Mouse (Mus musculus) right cerebral cortex, postnatal 14 days (tissue): ENCODE measurements at regions not wholly inside any gene's neighbourhood (a gene's known extent, or its start where the extent isn't known, plus 50 kb on each side); places are given as distances from the start of the nearest gene placed in this dataset.

Experiments used
- DNase-seq: peaks from one replicate; pipeline ENCODE4 v3.0.0; 2022

- peak; percentile 41 for DNase-seq
Observed at GRCm38 (mm10) chr2:174532671-174533363, 59.9 kb upstream of the Prelid3b start.

GRCm38 (mm10) chr2:174540717-174541116 lies 67.8 kb upstream of the Prelid3b start:
- no peak for DNase-seq

- DNase-seq, result no peak
Observed at GRCm38 (mm10) chr2:174547207-174547606, 74.3 kb upstream of the Prelid3b start.

- DNase-seq, result no peak
Observed at GRCm38 (mm10) chr2:174547701-174548100, 74.8 kb upstream of the Prelid3b start.

- no peak for DNase-seq
Observed at GRCm38 (mm10) chr2:174548776-174549175, 75.9 kb upstream of the Prelid3b start.

GRCm38 (mm10) chr2:174555778-174556177 lies 82.9 kb upstream of the Prelid3b start:
- no peak for DNase-seq

GRCm38 (mm10) chr2:174561828-174562429 lies 81.4 kb upstream of the Zfp831 start:
- no peak for DNase-seq

GRCm38 (mm10) chr2:174563917-174564316 lies 79.4 kb upstream of the Zfp831 start:
- DNase-seq, result no peak

- no peak for DNase-seq
Observed at GRCm38 (mm10) chr2:174564817-174565216, 78.5 kb upstream of the Zfp831 start.

GRCm38 (mm10) chr2:174565891-174566290 lies 77.4 kb upstream of the Zfp831 start:
- no peak for DNase-seq

GRCm38 (mm10) chr2:174566752-174567151 lies 76.6 kb upstream of the Zfp831 start:
- DNase-seq, result no peak

GRCm38 (mm10) chr2:174574804-174575507 lies 68.4 kb upstream of the Zfp831 start:
- no peak for DNase-seq

GRCm38 (mm10) chr2:174575546-174575945 lies 67.8 kb upstream of the Zfp831 start:
- DNase-seq, result no peak

- DNase-seq, result no peak
Observed at GRCm38 (mm10) chr2:174580906-174581703, 62.2 kb upstream of the Zfp831 start.

GRCm38 (mm10) chr2:174584272-174584671 lies 59.1 kb upstream of the Zfp831 start:
- DNase-seq, result peak; percentile 23
